Mouse (Mus musculus) gastrocnemius, adult 2 months (tissue): ENCODE data around the gene Car9. TPM values are rescaled to one million over a fixed set of nuclear protein-coding genes. Genes with fewer than 3 reads are reported as not detected.

Experiments used
- DNase-seq: peaks from one replicate; pipeline ENCODE4 v3.0.0; 2022
- H3K27ac ChIP-seq: fragments of 200-600 bp; 2 replicates; pipeline ENCODE4 v1.8.1; 2022; ENCODE audit warnings: mild to moderate bottlenecking
- H3K4me3 ChIP-seq: fragments of 200-600 bp; 2 replicates; pipeline ENCODE4 v1.8.1; 2022; ENCODE audit warnings: mild to moderate bottlenecking, moderate library complexity
- CTCF ChIP-seq: fragments of 200-600 bp; IDR thresholded peaks from 2 replicates; pipeline ENCODE4 v1.8.1; 2022; ENCODE audit warnings: antibody characterized with exemption, mild to moderate bottlenecking, moderate library complexity
- intact Hi-C: fragments of 180-260 bp; cut with DNase I; formaldehyde crosslinking; loops from one replicate; pipeline ENCODE4 v1.15.1; 2025
- total RNA-seq, 2 experiments: library from RNA; stranded (reverse); gene quantifications; 2 replicates each; pipeline ENCODE4 v1.2.3; 2021

Gene Car9
- total RNA-seq, 2 experiments from 2014 or later: 3.7 to 4.8 TPM

GRCm38 (mm10) chr4:43497946-43498345 is 8.8 kb upstream of the Car9 start:
- intact Hi-C loops: loop anchor here (10.0 kb wide), 1 partner anchor 453 kb away; the partner anchor contains the start of gene Fam214b
- TF ChIP-seq CTCF: no peak
- no peak overlapping the region for H3K27ac ChIP-seq
- DNase-seq: no peak
- no peak overlapping the region for H3K4me3 ChIP-seq

GRCm38 (mm10) chr4:43498983-43499382 is 7.8 kb upstream of the Car9 start:
- DNase-seq: no peak
- TF ChIP-seq CTCF: peak; percentile 28; the same call in 1 of the 2 replicates
- Histone ChIP-seq H3K4me3 (peak overlapping the region; percentile 76), H3K27ac (no peak overlapping the region)
- intact Hi-C loops: loop anchor here (10.0 kb wide), 1 partner anchor 454 kb away; the partner anchor contains the start of gene Fam214b

GRCm38 (mm10) chr4:43499407-43500333 is 7.1 kb upstream of the Car9 start, which contains the start of gene Arhgef39:
TSS of gene Arhgef39 (minus strand) at chr4:43499695.
- intact Hi-C loops: loop anchor here (10.0 kb wide), 1 partner anchor 455 kb away; the partner anchor contains the start of gene Fam214b
- H3K27ac ChIP-seq: peak within 1 kb of the TSS; percentile 53; the same call in 1 of the 2 replicates

GRCm38 (mm10) chr4:43503041-43503440 is 3.7 kb upstream of the Car9 start:
- intact Hi-C loops: no loop called here

More at GRCm38 (mm10) chr4:43499407-43500333, 7.1 kb upstream of the Car9 start, which contains the start of gene Arhgef39:
- peak within 1 kb of the TSS; percentile 76 for H3K4me3 ChIP-seq
- no peak for TF ChIP-seq CTCF
- DNase-seq: peak; percentile 91

GRCm38 (mm10) chr4:43503506-43503905 is 3.3 kb upstream of the Car9 start:
- TF ChIP-seq CTCF: no peak
- intact Hi-C loops: no loop called here
- Histone ChIP-seq H3K4me3 (no peak overlapping the region), H3K27ac (no peak overlapping the region)
- DNase-seq: no peak

More at GRCm38 (mm10) chr4:43503041-43503440, 3.7 kb upstream of the Car9 start:
- Histone ChIP-seq H3K27ac (no peak overlapping the region), H3K4me3 (no peak overlapping the region)
- DNase-seq: no peak
- no peak for TF ChIP-seq CTCF

GRCm38 (mm10) chr4:43504269-43504668 is 2.5 kb upstream of the Car9 start:
- intact Hi-C loops: no loop called here
- no peak for DNase-seq
- TF ChIP-seq CTCF: no peak
- H3K4me3 ChIP-seq: no peak overlapping the region
- H3K27ac ChIP-seq: no peak overlapping the region

- Histone ChIP-seq H3K4me3 (no peak overlapping the region), H3K27ac (no peak overlapping the region)
- intact Hi-C loops: no loop called here
- no peak for DNase-seq
- TF ChIP-seq CTCF: no peak
Measured at GRCm38 (mm10) chr4:43506074-43506473, 692 bp upstream of the Car9 start.

GRCm38 (mm10) chr4:43507938-43508665 is 1.3 kb downstream of the Car9 start:
- DNase-seq: no peak
- Histone ChIP-seq H3K4me3 (peak overlapping the region; percentile 61), H3K27ac (no peak overlapping the region)
- TF ChIP-seq CTCF: no peak
- intact Hi-C loops: no loop called here

- TF ChIP-seq CTCF: no peak
- DNase-seq: peak; percentile 47
- no peak overlapping the region for H3K27ac ChIP-seq
- intact Hi-C loops: no loop called here
- H3K4me3 ChIP-seq: peak overlapping the region; percentile 61
Measured at GRCm38 (mm10) chr4:43508666-43508997, 1.9 kb downstream of the Car9 start.

- no peak for TF ChIP-seq CTCF
- Histone ChIP-seq H3K27ac (no peak overlapping the region), H3K4me3 (peak overlapping the region; percentile 61)
- DNase-seq: no peak
- intact Hi-C loops: no loop called here
Measured at GRCm38 (mm10) chr4:43509109-43509508, 2.3 kb downstream of the Car9 start.

- no peak overlapping the region for H3K27ac ChIP-seq
- no peak overlapping the region for H3K4me3 ChIP-seq
- TF ChIP-seq CTCF: no peak
- DNase-seq: peak; percentile 18
- intact Hi-C loops: no loop called here
Measured at GRCm38 (mm10) chr4:43511675-43512454, 5.1 kb downstream of the Car9 start.

GRCm38 (mm10) chr4:43512653-43513052 is 5.9 kb downstream of the Car9 start:
- Histone ChIP-seq H3K4me3 (no peak overlapping the region), H3K27ac (peak overlapping the region; percentile 7; the same call in 1 of the 2 replicates)
- intact Hi-C loops: no loop called here
- no peak for TF ChIP-seq CTCF
- no peak for DNase-seq
